Mouse (Mus musculus): Measurements from ENCODE around the gene Gm11639.
"Not testable (repeated sequence)": the region's sequence is repeated elsewhere in the genome, so short reads cannot be mapped to it uniquely, and the experiment has no call there.

- TF ChIP-seq CTCF (conservative IDR thresholded peaks at IDR 0.05; ENCODE audit: low read length); POU5F1 (IDR thresholded peaks at IDR 0.05; ENCODE audit: borderline replicate concordance, low read length): not testable (repeated sequence)
Measured at GRCm38 (mm10) chr11:105140512-105140911, 455.0 kb downstream of the Gm11639 start.
